Mouse (Mus musculus): ENCODE results near the gene Bloc1s4.
"Not testable (repeated sequence)": the region's sequence is repeated elsewhere in the genome, so short reads cannot be mapped to it uniquely, and the experiment has no call there.

The Bloc1s4 gene

DNA sequence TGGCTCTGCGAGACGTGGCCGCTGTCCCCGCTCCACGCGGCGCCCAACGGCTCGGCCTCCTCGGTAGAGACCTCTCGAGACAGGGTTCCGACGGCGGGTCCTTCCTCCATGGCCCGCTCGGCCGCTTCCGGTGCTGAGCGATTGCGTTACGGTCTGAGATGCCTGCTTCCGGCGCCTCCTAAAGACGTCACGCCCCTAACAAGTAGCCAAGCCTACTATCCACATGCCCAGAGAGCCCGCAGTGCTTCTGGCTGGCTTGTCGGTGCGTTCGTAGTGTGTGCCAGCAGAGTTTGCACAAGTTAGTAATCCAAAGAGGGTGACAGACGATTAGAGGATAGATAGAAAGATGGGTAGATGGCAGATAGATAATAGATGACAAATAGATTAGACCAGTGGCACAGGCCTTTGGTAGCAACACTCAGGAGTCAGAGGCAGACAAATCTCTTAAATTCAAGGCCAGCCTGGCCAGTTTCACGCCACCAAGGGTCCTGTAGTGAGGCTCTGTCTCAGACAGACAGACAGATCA is at the start of gene Bloc1s4:
TSS of gene Bloc1s4 (minus strand) at position 115 of the 526 bp plus-strand sequence.
- in situ Hi-C loops (cut with MboI; ENCODE audit: low pct_unique_long_range_greater_than_20kb in 1 of 2, low sequenced_read_pairs in 2 of 2, unreplicated experiment in 1 of 2): loop anchor here (10.0 kb wide), 1 partner anchor 284 kb away; the partner anchor contains the start of gene Grpel1 (in 2 of the 2)

DNA sequence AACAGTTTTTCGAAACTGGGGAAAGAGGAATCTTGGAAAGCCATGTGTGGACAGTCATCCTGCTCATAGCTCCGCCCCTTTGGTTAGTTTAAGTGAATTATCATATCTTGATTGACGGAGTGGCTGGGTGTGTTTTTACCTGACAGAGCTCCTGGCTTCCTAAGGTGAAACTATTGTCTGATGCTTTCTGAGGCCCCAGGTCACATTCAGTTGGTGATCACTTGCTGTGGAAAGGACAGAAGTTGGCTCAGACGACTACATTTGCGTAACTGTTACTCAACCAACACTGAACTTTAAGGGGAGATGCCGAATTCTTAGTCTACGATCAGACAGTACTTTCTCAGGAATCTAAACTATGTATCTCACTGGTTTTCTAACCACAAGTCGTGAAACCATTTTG is 48.8 kb upstream of the Bloc1s4 start:
- in situ Hi-C loops (cut with MboI; ENCODE audit: low pct_unique_long_range_greater_than_20kb in 1 of 2, low sequenced_read_pairs in 2 of 2, unreplicated experiment in 1 of 2): no loop called here

DNA sequence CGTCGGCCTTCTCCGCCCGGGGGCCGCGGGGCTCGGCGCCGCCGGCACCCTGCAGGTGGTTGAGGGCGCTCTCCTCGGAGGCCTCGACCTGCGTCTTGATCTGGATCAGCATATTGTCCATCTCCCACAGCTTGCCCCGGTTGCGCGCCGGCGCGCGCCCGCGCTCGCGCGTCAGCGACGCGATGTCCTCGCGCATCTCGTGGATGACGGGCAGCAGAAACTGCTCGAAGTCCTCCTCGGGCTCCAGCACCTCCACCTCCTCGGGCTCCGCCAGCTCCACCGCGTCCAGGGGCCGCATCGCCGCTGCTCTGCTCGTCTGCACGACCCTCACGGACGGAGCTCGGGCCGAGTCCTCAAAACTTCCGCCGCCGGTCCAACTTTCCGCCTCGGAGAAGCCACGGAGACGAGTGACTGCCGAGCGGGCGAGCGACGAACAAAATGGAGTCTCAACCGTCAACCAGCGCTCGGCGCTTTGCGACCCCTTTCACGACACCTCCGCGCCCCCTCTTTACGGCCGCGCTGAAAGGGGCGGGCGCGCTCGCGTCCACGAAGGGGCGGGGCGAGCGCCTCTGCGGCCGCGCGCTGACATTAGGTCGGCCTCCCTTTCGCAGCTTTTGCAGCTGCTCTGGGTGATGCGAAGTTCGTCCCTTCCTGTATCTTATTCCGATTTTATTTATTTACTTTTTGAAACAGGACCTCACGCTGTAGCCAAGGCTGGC is 48.0 kb upstream of the Bloc1s4 start, which contains the start of gene Mrfap1:
TSS of gene Mrfap1 (minus strand) at position 477 of the 719 bp plus-strand sequence.
- in situ Hi-C loops (cut with MboI; ENCODE audit: low pct_unique_long_range_greater_than_20kb in 1 of 2, low sequenced_read_pairs in 2 of 2, unreplicated experiment in 1 of 2): not testable (repeated sequence)

DNA sequence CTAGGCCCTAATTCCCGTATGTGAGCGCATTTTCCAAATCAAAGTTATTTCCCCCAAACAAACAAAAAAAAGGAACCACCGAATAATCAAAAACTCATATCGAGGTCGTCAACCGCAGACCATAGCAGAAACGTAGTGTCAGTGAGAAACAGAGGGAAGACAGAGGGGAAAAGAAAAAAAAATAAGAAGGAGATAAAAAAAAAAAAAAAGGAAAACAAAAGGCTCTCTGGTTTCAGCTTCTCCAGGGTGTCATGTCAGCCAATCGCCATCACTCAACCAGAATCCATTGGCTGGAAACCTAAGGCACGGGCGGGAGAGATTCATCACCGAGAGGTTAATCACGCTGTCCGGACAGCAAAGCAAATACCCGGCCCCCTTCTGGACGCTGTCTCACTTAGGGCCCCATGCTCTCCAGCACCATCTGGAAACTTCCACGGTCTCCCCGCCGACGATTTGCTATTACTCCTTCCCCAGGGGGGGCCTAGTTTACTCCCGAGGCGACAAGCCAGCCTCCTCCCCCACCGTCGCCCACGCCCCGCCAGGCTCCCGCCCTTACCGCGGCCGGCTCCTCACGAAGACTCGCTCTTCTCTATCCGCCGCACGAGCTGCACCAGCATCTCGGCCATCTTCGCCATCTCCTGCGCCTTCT is 47.3 kb upstream of the Bloc1s4 start:
- in situ Hi-C loops (cut with MboI; ENCODE audit: low pct_unique_long_range_greater_than_20kb in 1 of 2, low sequenced_read_pairs in 2 of 2, unreplicated experiment in 1 of 2): not testable (repeated sequence)

DNA sequence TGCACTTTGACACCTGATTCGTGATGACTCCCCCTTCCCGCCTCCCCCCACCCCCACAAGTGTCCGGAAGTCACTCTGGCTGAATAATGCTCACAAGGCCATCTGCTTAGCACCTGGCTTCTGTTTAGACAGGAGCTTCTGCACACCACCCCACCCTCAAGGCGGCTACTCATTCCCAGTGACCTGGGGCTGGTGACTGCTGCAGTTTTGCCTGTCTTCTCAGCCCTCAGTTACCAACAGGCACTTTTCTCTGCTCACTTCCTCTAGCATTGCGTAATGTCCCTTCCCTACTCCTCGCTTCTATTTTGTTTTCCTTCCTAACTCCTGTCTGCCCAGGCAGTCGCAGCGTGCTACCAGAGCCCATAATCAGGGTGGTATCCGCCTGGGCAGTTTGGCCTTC is 43.4 kb upstream of the Bloc1s4 start:
- in situ Hi-C loops (cut with MboI; ENCODE audit: low pct_unique_long_range_greater_than_20kb in 1 of 2, low sequenced_read_pairs in 2 of 2, unreplicated experiment in 1 of 2): no loop called here

DNA sequence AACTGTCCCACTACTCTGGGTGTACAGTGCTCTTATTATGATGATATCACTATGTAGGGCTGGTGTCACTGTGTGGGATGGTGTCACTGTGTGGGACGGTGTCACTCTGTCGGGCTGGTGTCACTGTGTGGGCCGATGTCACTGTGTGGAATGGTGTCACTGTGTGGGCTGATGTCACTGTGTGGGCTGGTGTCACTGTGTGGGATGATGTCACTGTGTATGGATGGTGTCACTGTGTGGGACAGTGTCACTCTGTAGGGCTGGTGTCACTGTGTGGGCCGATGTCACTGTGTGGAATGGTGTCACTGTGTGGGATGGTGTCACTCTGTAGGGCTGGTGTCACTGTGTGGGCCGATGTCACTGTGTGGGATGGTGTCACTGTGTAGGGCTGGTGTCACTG is 37.6 kb upstream of the Bloc1s4 start:
- in situ Hi-C loops (cut with MboI; ENCODE audit: low pct_unique_long_range_greater_than_20kb in 1 of 2, low sequenced_read_pairs in 2 of 2, unreplicated experiment in 1 of 2): no loop called here

DNA sequence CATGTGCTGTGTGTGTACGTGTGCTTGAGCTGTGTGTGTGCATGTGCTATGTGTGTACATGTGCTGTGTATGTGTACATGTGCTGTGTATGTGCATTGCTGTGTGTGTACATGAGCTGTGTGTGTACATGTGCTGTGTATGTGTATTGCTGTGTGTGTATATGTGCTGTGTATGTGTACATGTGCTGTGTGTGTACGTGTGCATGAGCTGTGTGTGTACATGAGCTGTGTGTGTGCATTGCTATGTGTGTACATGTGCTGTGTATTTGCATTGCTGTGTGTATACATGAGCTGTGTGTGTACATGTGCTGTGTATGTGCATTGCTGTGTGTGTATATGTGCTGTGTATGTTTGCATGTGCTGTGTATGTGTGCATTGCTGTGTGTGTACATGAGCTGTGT is 31.1 kb upstream of the Bloc1s4 start:
- in situ Hi-C loops (cut with MboI; ENCODE audit: low pct_unique_long_range_greater_than_20kb in 1 of 2, low sequenced_read_pairs in 2 of 2, unreplicated experiment in 1 of 2): no loop called here

DNA sequence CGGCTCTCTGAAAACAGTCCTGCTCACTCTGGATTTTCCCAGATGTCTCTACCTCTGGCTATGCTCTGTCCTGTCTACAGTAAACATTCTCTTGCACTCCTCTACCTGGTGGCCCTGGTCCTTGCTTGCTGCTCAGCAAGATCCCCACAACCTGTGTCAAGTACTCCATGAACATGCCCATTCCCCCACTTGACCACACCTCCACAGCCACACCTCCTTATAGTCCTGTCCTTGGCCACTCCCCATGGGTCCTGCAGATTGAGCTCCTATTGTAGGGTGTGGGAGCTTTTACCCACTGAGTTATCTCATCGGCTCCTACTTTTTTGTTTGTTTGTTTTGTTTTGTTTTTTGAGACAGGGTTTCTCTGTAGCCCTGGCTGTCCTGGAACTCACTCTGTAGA is 30.5 kb upstream of the Bloc1s4 start:
- in situ Hi-C loops (cut with MboI; ENCODE audit: low pct_unique_long_range_greater_than_20kb in 1 of 2, low sequenced_read_pairs in 2 of 2, unreplicated experiment in 1 of 2): no loop called here

DNA sequence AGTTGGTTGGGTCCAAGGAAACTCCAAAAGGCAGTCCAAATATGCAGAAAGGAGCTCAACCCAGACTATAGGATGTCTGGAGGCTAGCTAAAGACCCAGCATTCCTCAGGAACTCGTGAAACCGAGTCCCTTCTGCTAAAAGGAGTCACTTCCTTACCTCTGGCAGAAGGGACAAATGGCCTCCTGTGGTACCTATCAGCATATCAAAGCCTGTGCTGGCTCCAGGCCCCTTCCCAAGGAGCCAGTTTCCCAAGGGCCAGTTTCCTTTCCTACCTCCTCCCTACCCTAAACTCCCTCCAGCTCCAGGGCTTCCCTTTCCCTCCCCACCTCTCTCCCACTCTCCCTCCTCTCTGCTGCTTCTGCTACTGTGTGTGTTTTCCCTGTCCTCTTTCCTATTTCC is 28.7 kb upstream of the Bloc1s4 start:
- in situ Hi-C loops (cut with MboI; ENCODE audit: low pct_unique_long_range_greater_than_20kb in 1 of 2, low sequenced_read_pairs in 2 of 2, unreplicated experiment in 1 of 2): no loop called here

DNA sequence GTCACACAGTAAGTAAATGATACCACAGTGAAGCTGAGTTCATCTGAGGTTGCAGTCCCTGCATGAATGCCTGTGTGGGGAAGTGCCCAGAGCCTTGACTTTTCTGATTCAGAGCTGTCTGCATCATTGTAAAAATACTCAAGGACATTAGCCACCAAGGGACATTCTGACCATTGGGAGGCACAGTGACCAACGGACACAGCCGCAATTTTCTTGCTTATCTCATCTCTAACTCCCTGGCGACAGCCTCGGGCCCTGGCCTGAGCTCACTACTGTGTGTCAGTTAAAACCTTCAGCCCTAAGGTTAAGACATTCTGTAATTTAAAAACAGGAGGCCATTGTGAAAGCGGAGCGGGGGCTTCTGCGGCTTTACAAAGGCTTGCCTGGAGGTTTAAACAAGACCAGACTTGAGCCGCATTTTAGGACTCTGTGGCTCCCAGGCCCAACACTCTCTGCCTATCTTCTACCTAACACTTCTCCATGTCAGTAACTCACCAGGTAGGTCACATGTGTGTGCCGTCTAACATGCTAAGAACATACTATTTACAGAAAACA is 27.6 kb upstream of the Bloc1s4 start:
- in situ Hi-C loops (cut with MboI; ENCODE audit: low pct_unique_long_range_greater_than_20kb in 1 of 2, low sequenced_read_pairs in 2 of 2, unreplicated experiment in 1 of 2): no loop called here

DNA sequence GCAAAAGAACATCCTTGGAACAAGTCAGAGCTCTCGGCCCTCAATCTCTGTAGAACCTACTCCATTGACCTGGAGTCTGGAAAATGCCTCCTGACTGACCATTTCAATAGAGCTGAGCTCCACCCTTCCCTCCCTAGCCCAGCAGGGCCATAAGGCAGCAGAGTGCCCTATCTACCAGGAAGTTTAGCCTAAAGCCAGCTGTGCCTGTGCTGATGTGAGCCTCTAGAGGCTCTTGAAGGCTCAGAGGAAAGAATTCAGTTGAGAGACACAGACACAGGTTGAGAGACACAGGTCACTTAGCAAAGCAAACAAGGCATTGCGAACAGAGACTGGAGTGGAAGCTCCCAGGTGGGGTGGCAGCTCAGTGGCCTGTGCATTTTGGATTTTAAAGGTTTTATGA is 26.9 kb upstream of the Bloc1s4 start:
- in situ Hi-C loops (cut with MboI; ENCODE audit: low pct_unique_long_range_greater_than_20kb in 1 of 2, low sequenced_read_pairs in 2 of 2, unreplicated experiment in 1 of 2): no loop called here

DNA sequence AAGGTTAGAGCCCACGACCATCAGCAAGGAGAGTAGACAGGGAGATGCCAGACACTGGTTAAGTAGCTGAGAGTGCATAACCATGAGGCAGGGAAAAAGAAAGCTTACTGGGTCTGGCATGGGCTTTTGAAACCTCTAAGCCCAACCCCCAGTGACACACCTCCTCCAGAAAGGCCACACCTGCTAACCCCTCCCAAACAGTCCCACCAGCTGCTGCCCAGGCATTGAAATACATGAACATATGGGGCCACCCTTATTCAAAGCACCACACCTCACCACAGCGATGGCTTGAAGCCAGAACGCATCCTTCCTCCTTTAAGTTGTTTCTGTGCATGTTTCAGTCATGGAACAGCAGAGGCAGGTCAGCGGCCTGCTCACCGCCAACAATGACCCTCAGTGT is 24.1 kb upstream of the Bloc1s4 start:
- in situ Hi-C loops (cut with MboI; ENCODE audit: low pct_unique_long_range_greater_than_20kb in 1 of 2, low sequenced_read_pairs in 2 of 2, unreplicated experiment in 1 of 2): no loop called here

DNA sequence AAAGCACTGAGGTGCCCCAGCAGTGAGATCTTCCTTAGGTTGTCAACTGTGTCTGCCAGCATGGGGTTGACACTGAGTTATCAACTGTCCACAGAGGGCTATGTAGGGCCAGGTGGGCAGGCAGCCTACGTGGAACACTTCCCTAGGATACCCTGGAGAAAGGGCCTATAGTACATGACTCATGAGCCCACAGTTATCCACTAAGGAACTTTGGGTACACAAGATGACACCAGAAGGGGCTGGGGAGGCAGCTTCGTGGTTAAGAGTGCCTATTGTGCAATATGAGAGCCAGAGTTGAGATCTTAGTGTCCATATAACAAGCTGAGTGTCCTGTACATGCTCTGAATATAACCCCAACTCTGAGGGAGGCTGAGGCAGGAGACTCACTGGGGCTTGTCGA is 21.2 kb upstream of the Bloc1s4 start:
- in situ Hi-C loops (cut with MboI; ENCODE audit: low pct_unique_long_range_greater_than_20kb in 1 of 2, low sequenced_read_pairs in 2 of 2, unreplicated experiment in 1 of 2): no loop called here

DNA sequence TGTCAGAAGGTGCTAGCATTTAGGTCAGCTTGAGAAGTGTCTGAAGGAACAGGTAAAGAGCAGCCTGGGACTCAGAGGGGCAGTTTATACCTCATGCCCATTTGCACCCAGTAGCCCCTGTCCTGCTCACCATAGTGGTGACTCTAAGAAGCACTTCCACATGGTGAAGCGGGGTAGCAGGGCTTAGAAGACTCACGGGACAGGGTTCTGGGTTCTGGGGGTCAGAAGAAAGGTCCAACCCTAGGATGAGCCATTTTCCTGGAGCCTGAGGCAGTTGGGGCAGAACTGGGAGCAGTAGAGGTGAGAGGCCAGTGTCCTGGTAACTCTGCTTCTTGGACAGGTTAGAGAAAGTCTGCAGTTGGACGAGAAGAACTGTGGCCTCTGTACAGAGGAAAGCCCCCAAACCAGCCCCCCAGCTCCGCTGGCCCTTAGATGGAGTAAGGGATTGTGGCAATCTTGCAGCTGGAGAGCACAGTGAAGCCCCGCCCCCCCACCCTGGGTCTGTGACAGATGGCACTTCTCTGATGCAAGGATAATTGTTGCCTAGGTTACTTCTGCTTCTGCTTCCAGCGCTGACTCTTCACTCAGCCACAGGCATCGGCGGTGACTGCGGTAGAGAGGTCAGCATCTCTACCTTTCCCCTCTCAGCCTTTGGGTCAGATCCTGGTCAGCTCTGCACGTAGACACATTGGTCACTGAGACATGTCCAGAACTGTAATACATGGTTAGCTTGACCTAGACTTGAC is 18.7 kb upstream of the Bloc1s4 start:
- in situ Hi-C loops (cut with MboI; ENCODE audit: low pct_unique_long_range_greater_than_20kb in 1 of 2, low sequenced_read_pairs in 2 of 2, unreplicated experiment in 1 of 2): no loop called here

DNA sequence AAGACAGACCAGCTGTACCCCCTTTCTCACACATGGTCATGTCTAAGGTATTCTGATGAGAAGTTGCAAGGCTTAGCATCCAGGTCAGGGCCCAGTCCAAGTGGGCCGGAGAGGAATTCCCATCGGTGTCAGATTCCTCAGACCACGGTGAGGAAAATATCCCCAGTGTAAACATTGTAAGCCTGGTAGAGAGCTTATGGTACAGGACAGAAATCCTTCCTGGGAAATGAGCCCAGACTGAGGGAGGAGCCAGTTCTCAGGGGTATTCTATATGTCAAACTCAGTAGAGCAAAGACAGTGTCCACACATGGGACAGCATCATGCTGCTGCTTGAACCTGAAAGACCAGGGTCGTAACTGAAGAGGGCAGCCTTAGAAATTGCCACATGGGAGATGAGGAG is 11.4 kb upstream of the Bloc1s4 start:
- in situ Hi-C loops (cut with MboI; ENCODE audit: low pct_unique_long_range_greater_than_20kb in 1 of 2, low sequenced_read_pairs in 2 of 2, unreplicated experiment in 1 of 2): no loop called here

DNA sequence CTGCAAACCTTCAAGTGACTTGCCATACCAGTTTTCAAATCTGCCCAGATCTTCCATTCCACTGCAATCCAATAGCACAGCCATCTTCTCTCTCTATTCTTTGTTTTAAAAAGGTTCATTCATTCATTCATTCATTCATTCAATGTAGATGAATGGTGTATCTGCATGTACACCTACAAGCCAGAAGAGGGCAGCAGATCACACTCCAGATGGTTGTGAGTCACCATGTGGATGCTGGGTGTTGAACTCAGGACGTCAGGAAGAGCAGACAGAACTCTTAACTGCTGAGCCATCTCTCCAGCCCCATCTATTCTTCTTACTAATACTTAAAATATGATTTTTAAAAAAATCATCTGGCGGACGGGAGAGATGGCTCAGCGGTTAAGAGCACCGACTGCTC is 8.6 kb upstream of the Bloc1s4 start:
- in situ Hi-C loops (cut with MboI; ENCODE audit: low pct_unique_long_range_greater_than_20kb in 1 of 2, low sequenced_read_pairs in 2 of 2, unreplicated experiment in 1 of 2): no loop called here

DNA sequence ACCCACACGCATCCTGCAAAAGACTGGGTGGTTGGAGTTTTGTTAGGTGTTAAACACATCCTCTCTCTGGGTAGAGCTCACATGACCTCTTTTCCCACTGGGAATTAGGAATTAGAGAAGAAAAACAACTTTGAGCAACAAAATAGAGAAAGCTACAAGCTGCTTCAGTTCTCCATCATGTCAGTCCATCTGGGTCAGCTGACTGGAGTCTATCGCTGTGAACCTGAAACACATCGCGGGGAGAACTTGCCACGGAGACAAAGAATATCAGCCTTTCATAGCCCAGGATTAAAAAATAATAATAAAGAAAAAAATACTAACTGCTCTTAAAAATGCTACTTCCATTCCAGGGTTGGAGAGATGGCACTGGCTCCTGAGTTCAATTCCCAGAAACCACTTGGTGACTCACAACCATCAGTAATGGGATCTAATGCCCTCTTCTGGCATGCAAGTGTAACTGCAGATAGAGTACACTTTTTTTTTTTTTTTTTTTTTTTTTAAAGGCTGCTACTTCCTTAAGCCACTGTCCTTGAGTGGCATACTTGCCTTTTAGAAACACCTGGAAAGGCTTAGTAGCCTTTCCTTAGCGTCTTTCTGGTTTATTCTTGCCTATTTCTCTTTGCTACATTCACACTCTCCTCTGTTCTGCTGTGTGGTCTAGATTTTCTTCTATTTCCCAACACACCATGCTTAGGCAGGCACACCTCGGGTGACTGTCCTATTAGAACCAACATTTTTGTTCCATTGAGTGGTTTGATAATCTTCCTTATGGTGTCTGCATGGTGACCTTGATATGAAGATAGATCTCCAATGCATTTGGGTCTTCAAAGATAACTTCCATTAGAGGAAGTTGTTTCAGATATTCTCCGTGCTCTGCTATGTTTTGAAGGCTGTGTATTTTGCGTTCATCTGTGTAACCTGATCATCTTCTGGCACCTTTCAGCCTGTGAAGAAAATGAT is 1.9 kb upstream of the Bloc1s4 start:
- in situ Hi-C loops (cut with MboI; ENCODE audit: low pct_unique_long_range_greater_than_20kb in 1 of 2, low sequenced_read_pairs in 2 of 2, unreplicated experiment in 1 of 2): no loop called here
